Mouse (Mus musculus) lung, postnatal 0 days (tissue): ENCODE results near the gene Gmfg.

ENCODE experiments used
- CTCF ChIP-seq: IDR thresholded peaks from 2 replicates; pipeline ENCODE4 v1.5.1; 2016; ENCODE audit warnings: antibody characterized with exemption, mild to moderate bottlenecking
- EP300 ChIP-seq: IDR thresholded peaks from 2 replicates; pipeline ENCODE4 v1.6.1; 2016; ENCODE audit warnings: antibody characterized with exemption, mild to moderate bottlenecking, control low read depth

DNA sequence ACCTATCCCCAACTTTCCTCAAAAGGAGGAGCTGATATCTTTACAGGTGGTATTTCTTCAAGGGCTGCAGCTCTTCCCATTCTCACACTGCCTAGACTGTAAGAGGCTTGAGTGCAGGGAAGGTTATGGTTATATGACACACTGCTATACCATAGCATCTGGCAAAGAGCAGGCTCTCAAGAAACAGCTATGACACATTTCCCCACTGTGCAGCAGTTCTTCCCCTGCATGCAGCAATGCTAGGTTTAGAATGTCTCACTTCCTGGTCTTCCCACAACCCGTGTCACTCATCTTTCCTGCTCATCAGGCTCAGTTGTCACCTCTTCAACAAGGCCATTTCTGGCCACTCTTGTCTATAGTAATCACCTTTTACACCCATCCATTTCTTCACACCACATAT lies 6.7 kb upstream of the Gmfg start:
- TF ChIP-seq EP300 (no peak), CTCF (no peak)
